Mouse (Mus musculus): ENCODE measurements at regions not wholly inside any gene's neighbourhood (a gene's known extent, or its start where the extent isn't known, plus 50 kb on each side); places are given as distances from the start of the nearest gene placed in this dataset.
"Not testable (repeated sequence)": the region's sequence is repeated elsewhere in the genome, so short reads cannot be mapped to it uniquely, and the experiment has no call there.

DNA sequence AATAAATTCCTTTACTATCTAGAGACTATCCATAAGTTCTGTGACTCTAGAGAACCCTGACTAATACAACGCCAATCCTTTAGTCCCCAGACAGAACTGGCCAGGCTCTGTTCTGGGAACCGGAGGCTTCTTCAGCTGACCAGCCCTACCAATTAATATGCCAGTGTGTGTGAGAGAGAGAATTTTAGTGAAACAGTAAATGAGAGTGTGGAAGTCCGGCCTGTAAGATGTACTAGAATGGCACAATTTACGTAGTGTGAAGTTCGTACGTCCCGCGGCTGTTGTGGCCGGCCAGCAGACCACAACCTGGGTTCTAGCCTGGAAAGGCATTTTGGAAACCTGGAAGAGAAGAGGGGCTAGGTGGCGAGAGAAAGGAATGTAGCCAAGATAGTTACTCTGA is 83.7 kb upstream of the Lemd2 start:
- not testable (repeated sequence) for H3K36me3 ChIP-seq (ENCODE audit: control insufficient read depth, insufficient read depth, low read length); ATAC-seq (ENCODE audit: low FRiP score); H3K4me1 ChIP-seq (replicated peaks; ENCODE audit: control insufficient read depth, insufficient read depth, low read length); H3K27ac ChIP-seq (ENCODE audit: low read depth, low read length); H3K4me2 ChIP-seq (replicated peaks; ENCODE audit: low read depth, low read length); H3K27me3 ChIP-seq (ENCODE audit: control insufficient read depth, insufficient read depth, low read length); DNase-seq (ENCODE audit: low spot score); H3K9ac ChIP-seq (ENCODE audit: low read depth, low read length); H3K9me3 ChIP-seq (ENCODE audit: control insufficient read depth, low read length); H3K4me3 ChIP-seq (ENCODE audit: low read depth, low read length)
- 96% methylated on average over 10 of the region's 10 CpGs for WGBS

DNA sequence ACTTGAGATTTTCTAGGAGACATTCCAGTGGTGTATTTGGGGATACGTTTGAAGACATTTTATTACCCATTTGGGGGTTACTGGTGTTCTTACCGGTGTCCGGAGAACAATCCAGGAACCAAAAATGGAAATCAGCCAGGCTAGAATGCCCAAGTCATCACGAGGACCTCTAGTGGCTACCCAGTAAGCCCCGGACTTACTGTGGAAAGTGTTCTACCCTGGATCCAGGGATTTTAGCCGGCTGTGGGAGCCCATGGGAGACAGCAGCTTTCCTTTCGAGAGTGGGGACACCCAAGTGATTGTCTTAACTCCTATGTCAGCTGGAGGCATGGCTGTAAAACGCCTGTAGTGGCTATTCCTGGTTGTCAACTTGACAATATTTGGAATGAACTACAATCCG is 77.0 kb upstream of the Lemd2 start:
- Histone ChIP-seq H3K4me2 (replicated peaks; ENCODE audit: low read depth, low read length) (no peak overlapping the region), H3K36me3 (ENCODE audit: control insufficient read depth, insufficient read depth, low read length) (no peaks in the 10 kb centered on the region), H3K4me1 (replicated peaks; ENCODE audit: control insufficient read depth, insufficient read depth, low read length) (no peaks in the 10 kb centered on the region), H3K9me3 (ENCODE audit: control insufficient read depth, low read length) (0 out of 2 replicates have a peak, but pooled peaks cover under 1% of the 10 kb centered on the region), H3K27ac (ENCODE audit: low read depth, low read length) (no peak overlapping the region), H3K9ac (ENCODE audit: low read depth, low read length) (no peak overlapping the region), H3K4me3 (ENCODE audit: low read depth, low read length) (no peak overlapping the region), H3K27me3 (ENCODE audit: control insufficient read depth, insufficient read depth, low read length) (no peaks in the 10 kb centered on the region)
- ATAC-seq (ENCODE audit: low FRiP score), result no peak
- WGBS, result 81% methylated on average over 9 of the region's 9 CpGs
- DNase-seq (ENCODE audit: low spot score), result no peak

DNA sequence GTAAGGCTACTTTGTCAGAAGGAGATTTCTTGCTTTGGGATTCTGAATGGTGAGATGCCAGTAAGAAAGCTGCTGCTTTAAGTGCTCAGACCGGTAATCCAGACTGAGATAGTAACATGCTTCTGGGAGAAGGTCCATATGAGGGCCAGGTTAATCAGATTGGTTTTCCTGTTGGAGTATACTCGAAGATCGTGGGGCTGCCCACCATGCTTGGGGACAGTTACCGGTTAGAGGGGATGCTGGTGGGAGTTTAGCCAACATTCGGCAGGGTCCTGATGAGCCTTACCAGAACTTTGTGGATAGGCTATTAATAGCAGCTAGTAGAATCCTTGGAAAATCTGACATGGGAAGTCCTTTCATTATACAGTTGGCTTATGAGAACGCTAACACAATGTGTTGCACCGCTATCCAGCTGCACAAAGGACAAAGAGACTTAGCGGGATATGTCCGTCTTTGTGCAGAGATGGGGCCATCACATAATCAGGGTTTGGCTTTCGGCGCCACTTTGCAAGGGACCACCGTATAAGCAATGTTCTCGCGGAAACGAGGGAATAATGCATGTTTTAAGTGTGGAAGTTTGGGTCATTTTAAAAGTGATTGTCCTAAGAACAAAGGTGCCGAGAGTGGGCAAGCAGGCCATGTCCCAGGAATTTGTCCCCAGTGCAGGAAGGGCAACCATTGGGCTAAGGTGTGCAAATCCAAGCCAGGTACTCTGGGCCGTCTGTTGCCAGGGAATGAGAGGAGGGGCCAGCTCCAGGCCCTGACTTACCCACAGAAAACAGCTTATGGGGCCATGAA is 75.4 kb upstream of the Lemd2 start:
- not testable (repeated sequence) for H3K9me3 ChIP-seq (ENCODE audit: control insufficient read depth, low read length); H3K4me1 ChIP-seq (replicated peaks; ENCODE audit: control insufficient read depth, insufficient read depth, low read length); H3K36me3 ChIP-seq (ENCODE audit: control insufficient read depth, insufficient read depth, low read length); H3K27ac ChIP-seq (ENCODE audit: low read depth, low read length); ATAC-seq (ENCODE audit: low FRiP score); H3K9ac ChIP-seq (ENCODE audit: low read depth, low read length); DNase-seq (ENCODE audit: low spot score); H3K4me3 ChIP-seq (ENCODE audit: low read depth, low read length); H3K4me2 ChIP-seq (replicated peaks; ENCODE audit: low read depth, low read length); H3K27me3 ChIP-seq (ENCODE audit: control insufficient read depth, insufficient read depth, low read length)
- WGBS, result 94% methylated on average over 17 of the region's 17 CpGs

DNA sequence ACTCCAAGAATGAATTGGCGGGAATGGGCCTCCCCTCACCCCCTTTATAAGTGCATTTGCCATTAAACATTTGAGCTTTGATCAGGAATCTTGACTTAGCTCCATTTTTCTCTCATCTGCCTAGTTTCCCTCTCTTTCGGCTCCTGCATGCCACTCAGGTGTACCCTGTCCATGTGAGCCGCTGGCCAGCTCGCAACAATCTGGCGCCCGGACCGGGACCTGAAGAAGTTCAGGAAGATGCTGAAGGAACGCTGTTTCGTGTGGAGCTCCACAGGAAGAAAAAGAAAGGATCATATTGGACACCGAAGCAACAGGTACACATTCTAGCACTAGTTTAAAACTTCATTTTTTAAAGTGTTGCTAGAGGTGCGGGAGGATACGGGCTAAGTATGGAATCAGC is 73.5 kb upstream of the Lemd2 start:
- not testable (repeated sequence) for H3K27ac ChIP-seq (ENCODE audit: low read depth, low read length); H3K4me1 ChIP-seq (replicated peaks; ENCODE audit: control insufficient read depth, insufficient read depth, low read length); H3K9ac ChIP-seq (ENCODE audit: low read depth, low read length); H3K4me2 ChIP-seq (replicated peaks; ENCODE audit: low read depth, low read length); H3K4me3 ChIP-seq (ENCODE audit: low read depth, low read length); H3K27me3 ChIP-seq (ENCODE audit: control insufficient read depth, insufficient read depth, low read length); H3K9me3 ChIP-seq (ENCODE audit: control insufficient read depth, low read length); DNase-seq (ENCODE audit: low spot score); H3K36me3 ChIP-seq (ENCODE audit: control insufficient read depth, insufficient read depth, low read length); ATAC-seq (ENCODE audit: low FRiP score)
- WGBS, result 96% methylated on average over 12 of the region's 12 CpGs

DNA sequence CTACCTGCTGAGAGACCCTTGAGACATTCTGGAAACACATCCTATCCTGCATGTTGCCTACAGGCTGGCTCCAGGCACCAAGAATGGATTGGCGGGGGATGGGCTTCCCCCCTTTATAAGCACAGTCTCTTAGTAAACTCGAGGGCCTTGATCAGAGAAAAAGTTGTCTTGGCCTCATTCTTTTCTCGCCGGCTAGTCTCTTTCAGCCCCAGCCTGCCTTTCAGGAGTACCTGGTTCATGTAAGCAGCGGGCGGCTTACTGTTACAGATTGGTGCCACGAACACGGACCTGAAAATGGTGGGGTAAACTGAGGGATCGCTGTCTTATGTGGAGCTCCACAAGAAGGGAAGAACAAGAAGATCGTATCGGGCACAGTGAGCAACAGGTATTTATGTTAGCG is 67.5 kb upstream of the Lemd2 start:
- not testable (repeated sequence) for H3K4me2 ChIP-seq (replicated peaks; ENCODE audit: low read depth, low read length); H3K27me3 ChIP-seq (ENCODE audit: control insufficient read depth, insufficient read depth, low read length); H3K36me3 ChIP-seq (ENCODE audit: control insufficient read depth, insufficient read depth, low read length); H3K9me3 ChIP-seq (ENCODE audit: control insufficient read depth, low read length); DNase-seq (ENCODE audit: low spot score); ATAC-seq (ENCODE audit: low FRiP score); H3K9ac ChIP-seq (ENCODE audit: low read depth, low read length); H3K4me1 ChIP-seq (replicated peaks; ENCODE audit: control insufficient read depth, insufficient read depth, low read length); H3K27ac ChIP-seq (ENCODE audit: low read depth, low read length); H3K4me3 ChIP-seq (ENCODE audit: low read depth, low read length)
- 92% methylated on average over 12 of the region's 12 CpGs for WGBS

DNA sequence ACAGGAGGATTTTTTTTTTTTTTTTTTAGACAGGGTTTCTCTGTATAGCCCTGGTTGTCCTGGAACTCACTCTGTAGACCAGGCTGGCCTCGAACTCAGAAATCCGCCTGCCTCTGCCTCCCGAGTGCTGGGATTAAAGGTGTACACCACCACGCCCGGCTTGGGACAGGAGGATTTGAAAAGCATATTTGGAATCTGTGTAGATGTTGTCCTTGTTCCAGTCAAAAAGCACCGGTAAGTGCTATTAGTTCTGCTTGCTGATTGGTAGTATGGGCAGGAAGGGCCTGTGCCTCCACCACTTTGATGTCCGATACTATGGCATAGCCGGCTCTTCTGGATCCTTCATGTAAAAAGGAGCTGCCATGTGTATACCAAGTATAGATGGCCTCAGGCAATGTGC is 66.5 kb upstream of the Lemd2 start:
- H3K27ac ChIP-seq (ENCODE audit: low read depth, low read length); H3K4me2 ChIP-seq (replicated peaks; ENCODE audit: low read depth, low read length); H3K4me1 ChIP-seq (replicated peaks; ENCODE audit: control insufficient read depth, insufficient read depth, low read length); DNase-seq (ENCODE audit: low spot score); ATAC-seq (ENCODE audit: low FRiP score); H3K9ac ChIP-seq (ENCODE audit: low read depth, low read length); H3K36me3 ChIP-seq (ENCODE audit: control insufficient read depth, insufficient read depth, low read length); H3K4me3 ChIP-seq (ENCODE audit: low read depth, low read length); H3K27me3 ChIP-seq (ENCODE audit: control insufficient read depth, insufficient read depth, low read length); H3K9me3 ChIP-seq (ENCODE audit: control insufficient read depth, low read length): not testable (repeated sequence)
- WGBS, result 90% methylated on average over 8 of the region's 8 CpGs

DNA sequence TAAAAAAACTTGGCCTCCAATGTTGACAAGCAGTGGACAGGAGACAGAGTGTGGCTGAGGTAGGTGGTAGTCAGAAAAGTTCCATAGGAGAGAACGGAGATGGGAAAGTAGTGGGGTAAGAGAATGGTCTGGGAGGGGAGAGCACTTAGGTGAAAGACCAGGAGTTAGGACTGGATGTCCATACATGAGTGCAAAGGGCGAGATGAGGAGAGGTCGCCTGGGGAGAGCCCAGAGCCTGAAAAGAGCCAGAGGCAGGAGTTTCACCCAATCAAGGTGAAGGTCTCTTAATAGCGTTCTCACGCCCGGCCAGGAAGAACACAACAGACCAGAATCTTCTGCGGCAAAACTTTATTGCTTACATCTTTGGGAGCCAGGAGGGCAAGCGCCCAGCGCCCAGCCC is 60.3 kb upstream of the Lemd2 start:
- H3K27ac ChIP-seq (ENCODE audit: low read depth, low read length); H3K9ac ChIP-seq (ENCODE audit: low read depth, low read length); H3K4me1 ChIP-seq (replicated peaks; ENCODE audit: control insufficient read depth, insufficient read depth, low read length); H3K4me2 ChIP-seq (replicated peaks; ENCODE audit: low read depth, low read length); H3K4me3 ChIP-seq (ENCODE audit: low read depth, low read length); DNase-seq (ENCODE audit: low spot score); H3K36me3 ChIP-seq (ENCODE audit: control insufficient read depth, insufficient read depth, low read length); H3K27me3 ChIP-seq (ENCODE audit: control insufficient read depth, insufficient read depth, low read length); ATAC-seq (ENCODE audit: low FRiP score); H3K9me3 ChIP-seq (ENCODE audit: control insufficient read depth, low read length): not testable (repeated sequence)
- WGBS, result 89% methylated on average over 7 of the region's 9 CpGs

DNA sequence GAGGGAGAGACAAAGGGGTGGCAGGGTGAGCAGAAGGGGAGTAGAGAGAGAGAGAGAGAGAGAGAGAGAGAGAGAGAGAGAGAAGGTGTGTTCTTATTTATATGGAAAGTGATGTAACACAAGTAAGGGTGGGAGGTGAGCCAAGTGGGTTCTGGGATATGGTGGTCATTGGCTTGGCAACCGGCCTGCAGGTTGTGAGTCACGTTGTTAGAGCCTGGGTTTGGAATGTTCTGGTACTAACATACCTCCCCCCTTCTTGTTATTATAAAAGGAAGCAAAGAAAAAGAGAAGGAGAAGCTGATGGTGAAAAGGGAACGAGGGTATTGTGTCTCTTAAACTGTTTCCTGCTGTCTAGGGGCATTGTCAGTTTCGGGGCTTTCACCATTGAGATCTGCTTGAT is 58.3 kb upstream of the Lemd2 start:
- no peaks in the 10 kb centered on the region for H3K9me3 ChIP-seq (ENCODE audit: control insufficient read depth, low read length)
- H3K9ac ChIP-seq (ENCODE audit: low read depth, low read length), result no peak overlapping the region
- H3K4me3 ChIP-seq (ENCODE audit: low read depth, low read length), result no peak overlapping the region
- H3K4me1 ChIP-seq (replicated peaks; ENCODE audit: control insufficient read depth, insufficient read depth, low read length), result no peaks in the 10 kb centered on the region
- no peaks in the 10 kb centered on the region for H3K36me3 ChIP-seq (ENCODE audit: control insufficient read depth, insufficient read depth, low read length)
- H3K4me2 ChIP-seq (replicated peaks; ENCODE audit: low read depth, low read length), result no peak overlapping the region
- ATAC-seq (ENCODE audit: low FRiP score), result no peak
- WGBS, result 75% methylated on average over 4 of the region's 4 CpGs
- no peak for DNase-seq (ENCODE audit: low spot score)
- H3K27ac ChIP-seq (ENCODE audit: low read depth, low read length), result no peak overlapping the region
- H3K27me3 ChIP-seq (ENCODE audit: control insufficient read depth, insufficient read depth, low read length), result no peaks in the 10 kb centered on the region

DNA sequence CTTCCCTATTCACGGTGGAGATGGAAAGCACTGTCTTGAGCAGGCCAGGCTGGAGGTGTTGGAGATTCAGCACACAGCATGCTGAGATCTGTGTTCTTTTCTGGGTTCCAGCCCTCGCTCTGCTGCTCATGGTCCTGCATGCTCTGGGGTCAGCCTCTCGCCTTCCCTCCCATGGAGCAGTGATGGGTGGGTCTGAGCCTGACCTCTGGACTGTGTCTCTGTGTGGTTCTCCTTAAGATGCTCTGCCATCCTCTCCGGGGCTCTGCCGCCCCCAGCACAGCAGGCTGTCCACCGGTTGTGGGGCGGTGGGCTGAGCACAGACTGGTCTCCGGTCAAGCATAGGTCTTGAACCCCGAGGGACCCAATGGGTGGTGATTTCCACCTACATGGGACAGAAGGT is 57.7 kb upstream of the Lemd2 start:
- H3K27ac ChIP-seq (ENCODE audit: low read depth, low read length), result no peak overlapping the region
- ATAC-seq (ENCODE audit: low FRiP score), result no peak
- no peak overlapping the region for H3K4me3 ChIP-seq (ENCODE audit: low read depth, low read length)
- H3K27me3 ChIP-seq (ENCODE audit: control insufficient read depth, insufficient read depth, low read length), result no peaks in the 10 kb centered on the region
- no peaks in the 10 kb centered on the region for H3K4me1 ChIP-seq (replicated peaks; ENCODE audit: control insufficient read depth, insufficient read depth, low read length)
- no peak for DNase-seq (ENCODE audit: low spot score)
- no peaks in the 10 kb centered on the region for H3K36me3 ChIP-seq (ENCODE audit: control insufficient read depth, insufficient read depth, low read length)
- no peak overlapping the region for H3K9ac ChIP-seq (ENCODE audit: low read depth, low read length)
- no peak overlapping the region for H3K4me2 ChIP-seq (replicated peaks; ENCODE audit: low read depth, low read length)
- H3K9me3 ChIP-seq (ENCODE audit: control insufficient read depth, low read length), result no peaks in the 10 kb centered on the region
- 89% methylated on average over 9 of the region's 9 CpGs for WGBS
